Mouse (Mus musculus) midbrain, embryonic 11.5 days (tissue): ENCODE measurements around the gene Sfswap. TPM values are rescaled to one million over a fixed set of nuclear protein-coding genes. Genes with fewer than 3 reads are reported as not detected.

Experiments used
- ATAC-seq: fragments of 200-750 bp; cut with Nextera tagmentation; 2 replicates; pipeline ENCODE4 v1.8.0; 2017; ENCODE audit warnings: moderate TSS enrichment, moderate library complexity; ENCODE audit not compliant: low FRiP score
- DNase-seq: peaks from one replicate; pipeline ENCODE4 v3.0.0; 2015; ENCODE audit warnings: low spot score; ENCODE audit errors: missing footprints
- H3K27ac ChIP-seq: fragments of 300-500 bp; sonication (generic); 2 replicates; pipeline ENCODE4 v1.5.1; 2014; ENCODE audit warnings: low read depth, low read length
- H3K27me3 ChIP-seq: fragments of 300-500 bp; sonication (generic); 2 replicates; pipeline ENCODE4 v1.6.1; 2014; ENCODE audit warnings: mild to moderate bottlenecking, low read length, moderate library complexity, mixed read lengths; ENCODE audit not compliant: control insufficient read depth, insufficient read depth
- H3K36me3 ChIP-seq: fragments of 300-500 bp; sonication (generic); 2 replicates; pipeline ENCODE4 v1.6.1; 2014; ENCODE audit warnings: mild to moderate bottlenecking, low read length, moderate library complexity, mixed read lengths; ENCODE audit not compliant: control insufficient read depth, insufficient read depth
- H3K4me1 ChIP-seq: fragments of 300-500 bp; sonication (generic); 2 replicates; pipeline ENCODE4 v1.6.1; 2014; ENCODE audit warnings: low read length; ENCODE audit not compliant: control insufficient read depth, insufficient read depth
- H3K4me2 ChIP-seq: fragments of 300-500 bp; sonication (generic); 2 replicates; pipeline ENCODE4 v1.6.1; 2014; ENCODE audit warnings: mild to moderate bottlenecking, moderate library complexity
- H3K4me3 ChIP-seq: fragments of 300-500 bp; sonication (generic); 2 replicates; pipeline ENCODE4 v1.5.1; 2014; ENCODE audit warnings: low read depth, low read length
- H3K9ac ChIP-seq: fragments of 300-500 bp; sonication (generic); 2 replicates; pipeline ENCODE4 v1.6.1; 2014; ENCODE audit warnings: low read length
- H3K9me3 ChIP-seq: fragments of 300-500 bp; sonication (generic); 2 replicates; pipeline ENCODE4 v1.6.1; 2016; ENCODE audit warnings: low read length; ENCODE audit not compliant: control insufficient read depth
- WGBS: fragments of 180-500 bp; shearing (Covaris S2); extraction: QIAGEN DNeasy Blood & Tissue Kit; methylation state at CpG from one replicate; pipeline ENCODE4 v1.1.7; 2014; 5-methylcytosine and 5-hydroxymethylcytosine counted together
- polyA plus RNA-seq: library from polyadenylated mRNA; unstranded; fragments of >200 nt; fragmentation: Nextera tagmentation; extraction: Ambion mirVana; gene quantifications from 2 replicates; pipeline ENCODE4 v1.2.1, GENCODE M21; 2014

Sfswap gene
- polyA plus RNA-seq, 1 experiment from 2014 or later, result 43.1 TPM

DNA sequence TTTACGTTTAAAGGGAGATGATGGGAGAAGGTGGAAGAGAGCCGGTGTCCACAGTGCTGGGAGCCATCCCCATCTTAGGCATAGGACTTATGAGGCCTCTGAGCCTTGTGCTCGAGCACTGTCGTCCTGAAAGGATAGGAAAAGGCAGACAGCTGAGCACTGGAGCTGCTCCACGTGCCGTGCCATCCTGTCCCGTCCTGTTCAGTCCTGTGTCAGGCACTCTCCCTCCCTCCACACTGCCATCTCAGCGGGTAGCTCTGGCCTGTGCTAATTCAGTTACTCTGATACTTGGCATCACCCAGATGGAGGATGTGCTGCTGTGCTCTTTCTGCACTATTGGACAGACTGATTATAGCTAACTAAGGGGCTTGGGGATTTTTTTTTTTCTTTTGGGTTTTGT lies 61.3 kb downstream of the Sfswap start:
- H3K27ac ChIP-seq, result no peak overlapping the region
- no peak for ATAC-seq
- no peaks in the 10 kb centered on the region for H3K27me3 ChIP-seq
- H3K4me2 ChIP-seq, result no peak overlapping the region
- H3K4me1 ChIP-seq, result no peaks in the 10 kb centered on the region
- H3K36me3 ChIP-seq, result peaks cover 20% of the 10 kb centered on the region
- no peaks in the 10 kb centered on the region for H3K9me3 ChIP-seq
- WGBS, result 95% methylated on average over 8 of the region's 8 CpGs
- H3K9ac ChIP-seq, result no peak overlapping the region
- H3K4me3 ChIP-seq, result no peak overlapping the region
- no peak for DNase-seq

GRCm38 (mm10) chr5:129568596-129568995 lies 67.6 kb downstream of the Sfswap start:
- DNase-seq, result no peak
- 94% methylated on average over 4 of the region's 4 CpGs for WGBS
- Histone ChIP-seq H3K9ac (no peak overlapping the region), H3K36me3 (peaks cover 24% of the 10 kb centered on the region), H3K4me1 (no peaks in the 10 kb centered on the region), H3K27ac (no peak overlapping the region), H3K27me3 (no peaks in the 10 kb centered on the region), H3K4me3 (no peak overlapping the region), H3K9me3 (no peaks in the 10 kb centered on the region), H3K4me2 (no peak overlapping the region)
- ATAC-seq, result no peak

GRCm38 (mm10) chr5:129578201-129578600 lies 77.2 kb downstream of the Sfswap start:
- Histone ChIP-seq H3K36me3 (no peaks in the 10 kb centered on the region), H3K4me1 (peaks cover 2% of the 10 kb centered on the region; the same call in 1 of the 2 replicates), H3K27me3 (peaks cover 7% of the 10 kb centered on the region; the same call in 1 of the 2 replicates), H3K27ac (no peak overlapping the region), H3K4me3 (no peak overlapping the region), H3K9me3 (no peaks in the 10 kb centered on the region), H3K4me2 (no peak overlapping the region), H3K9ac (no peak overlapping the region)
- no peak for ATAC-seq
- 80% methylated on average over 12 of the region's 12 CpGs for WGBS
- DNase-seq, result no peak

DNA sequence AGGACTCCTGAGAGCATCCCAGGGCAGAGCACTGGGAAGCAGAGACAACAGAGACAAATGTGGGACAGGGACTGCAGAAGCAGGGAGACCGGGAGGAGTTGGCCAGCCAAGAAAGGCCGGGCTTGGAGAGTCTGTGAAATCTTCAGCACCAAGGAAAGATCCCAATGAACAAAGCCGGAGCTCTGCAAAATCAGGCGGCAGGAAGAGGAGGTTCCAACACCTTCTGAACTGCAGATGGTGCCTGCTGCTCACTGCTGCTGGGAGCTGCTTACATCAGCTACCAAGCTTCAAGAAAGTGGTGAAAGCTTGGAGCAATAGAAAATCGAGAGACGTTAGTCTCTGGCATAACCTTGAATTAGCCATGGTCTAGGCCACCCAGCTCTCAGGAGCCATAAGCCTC lies 79.0 kb downstream of the Sfswap start:
- peaks cover 10% of the 10 kb centered on the region for H3K4me1 ChIP-seq
- no peaks in the 10 kb centered on the region for H3K9me3 ChIP-seq
- H3K36me3 ChIP-seq, result no peaks in the 10 kb centered on the region
- H3K9ac ChIP-seq, result no peak overlapping the region
- H3K27me3 ChIP-seq, result peaks cover 12% of the 10 kb centered on the region; the same call in 1 of the 2 replicates
- H3K27ac ChIP-seq, result no peak overlapping the region
- no peak overlapping the region for H3K4me3 ChIP-seq
- WGBS, result 24% methylated on average over 6 of the region's 6 CpGs
- ATAC-seq, result no peak
- no peak overlapping the region for H3K4me2 ChIP-seq
- no peak for DNase-seq

- no peak overlapping the region for H3K4me2 ChIP-seq
- no peak overlapping the region for H3K27ac ChIP-seq
- H3K27me3 ChIP-seq, result peaks cover 18% of the 10 kb centered on the region; the same call in 1 of the 2 replicates
- H3K9ac ChIP-seq, result no peak overlapping the region
- no peak for ATAC-seq
- no peaks in the 10 kb centered on the region for H3K36me3 ChIP-seq
- no peaks in the 10 kb centered on the region for H3K9me3 ChIP-seq
- DNase-seq, result no peak
- 86% methylated on average over 9 of the region's 9 CpGs for WGBS
- peaks cover 10% of the 10 kb centered on the region for H3K4me1 ChIP-seq
- no peak overlapping the region for H3K4me3 ChIP-seq
Measured at GRCm38 (mm10) chr5:129580572-129580971, 79.6 kb downstream of the Sfswap start.

- no peak overlapping the region for H3K9ac ChIP-seq
- ATAC-seq, result no peak
- H3K4me2 ChIP-seq, result no peak overlapping the region
- no peaks in the 10 kb centered on the region for H3K9me3 ChIP-seq
- no peak overlapping the region for H3K4me3 ChIP-seq
- no peaks in the 10 kb centered on the region for H3K36me3 ChIP-seq
- 73% methylated on average over 7 of the region's 7 CpGs for WGBS
- DNase-seq, result no peak
- peaks cover 13% of the 10 kb centered on the region for H3K4me1 ChIP-seq
- H3K27me3 ChIP-seq, result peaks cover 18% of the 10 kb centered on the region; the same call in 1 of the 2 replicates
- H3K27ac ChIP-seq, result no peak overlapping the region
Measured at GRCm38 (mm10) chr5:129581015-129581414, 80.0 kb downstream of the Sfswap start.

- Histone ChIP-seq H3K9me3 (no peaks in the 10 kb centered on the region), H3K36me3 (no peaks in the 10 kb centered on the region), H3K4me3 (peak overlapping the region; percentile 72), H3K4me2 (peak overlapping the region; percentile 99), H3K9ac (peak overlapping the region; percentile 80; the same call in 1 of the 2 replicates), H3K27me3 (peaks cover 18% of the 10 kb centered on the region; the same call in 1 of the 2 replicates), H3K4me1 (peaks cover 19% of the 10 kb centered on the region), H3K27ac (no peak overlapping the region)
- DNase-seq, result no peak
- ATAC-seq, result no peak
- WGBS, result 5% methylated on average over 12 of the region's 12 CpGs
Measured at GRCm38 (mm10) chr5:129583331-129583730, 82.3 kb downstream of the Sfswap start.

DNA sequence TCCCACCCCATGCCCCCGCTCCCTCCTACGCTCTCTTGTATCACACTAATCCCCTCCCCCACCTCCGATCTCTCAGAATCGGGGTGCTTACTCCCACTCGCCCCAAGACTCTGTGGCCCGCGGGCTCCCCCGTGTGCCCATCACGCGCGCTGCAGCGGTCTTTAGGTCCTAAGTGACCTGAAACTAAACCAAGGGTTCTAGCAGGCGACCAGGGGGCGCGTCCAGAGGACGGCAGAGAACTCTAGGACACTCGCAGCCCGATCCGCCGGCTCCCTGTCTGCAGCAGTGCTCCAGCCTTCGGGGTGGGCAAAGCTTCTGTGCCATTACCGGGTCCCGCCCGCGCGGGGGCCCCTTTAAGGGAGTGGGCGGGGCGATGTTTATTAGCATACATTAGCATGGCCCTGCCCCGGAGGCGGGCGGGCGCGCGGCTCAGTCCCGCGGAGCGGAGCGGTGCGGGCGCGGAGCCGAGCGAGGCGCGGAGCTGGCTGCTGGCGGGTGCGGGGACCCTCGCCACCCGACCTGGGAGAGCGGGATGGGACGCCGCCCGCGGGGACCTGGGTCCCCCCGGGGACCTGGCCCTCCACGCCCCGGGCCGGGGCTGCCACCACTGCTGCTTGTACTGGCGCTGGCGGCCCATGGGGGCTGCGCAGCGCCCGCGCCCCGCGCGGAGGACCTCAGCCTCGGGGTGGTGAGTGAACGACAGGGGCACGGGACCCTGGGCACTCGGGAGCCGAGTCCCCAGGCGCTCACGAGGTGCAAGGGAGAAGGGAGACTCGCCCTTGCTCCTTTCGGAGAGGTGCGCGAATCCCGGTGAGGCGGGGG lies 83.0 kb downstream of the Sfswap start, which contains the start of gene Mmp17:
Mmp17 (plus strand) TSS at position 409 of the 822 bp plus-strand sequence.
- under 1% methylated on average over 71 of the region's 80 CpGs for WGBS
- Histone ChIP-seq H3K27me3 (peaks cover 18% of the 10 kb centered on the region; the same call in 1 of the 2 replicates), H3K27ac (no peak within 1 kb of the TSS)

More for the DNA sequence above, 83.0 kb downstream of the Sfswap start, which contains the start of gene Mmp17:
- Histone ChIP-seq H3K4me2 (peak within 1 kb of the TSS; percentile 99), H3K4me3 (peak within 1 kb of the TSS; percentile 72), H3K36me3 (no peaks in the 10 kb centered on the region), H3K9ac (peak within 1 kb of the TSS; percentile 80), H3K4me1 (peaks cover 19% of the 10 kb centered on the region), H3K9me3 (no peaks in the 10 kb centered on the region)
- ATAC-seq (peak; percentile 87), DNase-seq (peak; percentile 99)
